Mouse (Mus musculus) hindbrain, embryonic 14.5 days (tissue): Measurements from ENCODE around the gene Phrf1. TPM values are rescaled to one million over a fixed set of nuclear protein-coding genes. Genes with fewer than 3 reads are reported as not detected.

Experiments used
- ATAC-seq: fragments of 200-750 bp; cut with Nextera tagmentation; 2 replicates; pipeline ENCODE4 v1.8.0; 2017; ENCODE audit warnings: moderate number of reproducible peaks, mild to moderate bottlenecking, moderate TSS enrichment, moderate library complexity; ENCODE audit not compliant: low FRiP score
- DNase-seq: peaks from one replicate; pipeline ENCODE4 v3.0.0-alpha.2; 2015; ENCODE audit warnings: low spot score
- H3K27ac ChIP-seq: fragments of 300-500 bp; sonication (generic); 2 replicates; pipeline ENCODE4 v1.5.1; 2014; ENCODE audit warnings: mild to moderate bottlenecking, moderate library complexity
- H3K27me3 ChIP-seq: fragments of 300-500 bp; sonication (generic); 2 replicates; pipeline ENCODE4 v1.6.1; 2014; ENCODE audit warnings: mild to moderate bottlenecking, low read length, mixed read lengths; ENCODE audit not compliant: control insufficient read depth, insufficient read depth
- H3K36me3 ChIP-seq: fragments of 300-500 bp; sonication (generic); replicated peaks from 2 replicates; pipeline ENCODE4 v1.6.1; 2014; ENCODE audit not compliant: control insufficient read depth, insufficient read depth
- H3K4me1 ChIP-seq: fragments of 300-500 bp; sonication (generic); replicated peaks from 2 replicates; pipeline ENCODE4 v1.6.1; 2014; ENCODE audit warnings: antibody characterized with exemption, low read length, mixed read lengths; ENCODE audit not compliant: control insufficient read depth, insufficient read depth
- H3K4me2 ChIP-seq: fragments of 300-500 bp; sonication (generic); replicated peaks from 2 replicates; pipeline ENCODE4 v1.6.1; 2014; ENCODE audit warnings: mild to moderate bottlenecking, moderate library complexity
- H3K4me3 ChIP-seq: fragments of 300-500 bp; sonication (generic); replicated peaks from 2 replicates; pipeline ENCODE4 v1.5.1; 2014; ENCODE audit warnings: mild to moderate bottlenecking, low read length
- H3K9ac ChIP-seq: fragments of 300-500 bp; sonication (generic); 2 replicates; pipeline ENCODE4 v1.6.1; 2014
- H3K9me3 ChIP-seq: fragments of 300-500 bp; sonication (generic); 2 replicates; pipeline ENCODE4 v1.6.1; 2016; ENCODE audit warnings: low read length; ENCODE audit not compliant: control insufficient read depth
- WGBS: fragments of 180-500 bp; shearing (Covaris S2); extraction: QIAGEN DNeasy Blood & Tissue Kit; methylation state at CpG from one replicate; pipeline ENCODE4 v1.1.7; 2014; 5-methylcytosine and 5-hydroxymethylcytosine counted together
- polyA plus RNA-seq: library from polyadenylated mRNA; unstranded; fragments of >200 nt; fragmentation: Nextera tagmentation; extraction: Ambion mirVana; gene quantifications from 2 replicates; pipeline ENCODE4 v1.2.1, GENCODE M21; 2014

The Phrf1 gene
- polyA plus RNA-seq = 61.8 and 63.5 TPM in 2 replicates

DNA sequence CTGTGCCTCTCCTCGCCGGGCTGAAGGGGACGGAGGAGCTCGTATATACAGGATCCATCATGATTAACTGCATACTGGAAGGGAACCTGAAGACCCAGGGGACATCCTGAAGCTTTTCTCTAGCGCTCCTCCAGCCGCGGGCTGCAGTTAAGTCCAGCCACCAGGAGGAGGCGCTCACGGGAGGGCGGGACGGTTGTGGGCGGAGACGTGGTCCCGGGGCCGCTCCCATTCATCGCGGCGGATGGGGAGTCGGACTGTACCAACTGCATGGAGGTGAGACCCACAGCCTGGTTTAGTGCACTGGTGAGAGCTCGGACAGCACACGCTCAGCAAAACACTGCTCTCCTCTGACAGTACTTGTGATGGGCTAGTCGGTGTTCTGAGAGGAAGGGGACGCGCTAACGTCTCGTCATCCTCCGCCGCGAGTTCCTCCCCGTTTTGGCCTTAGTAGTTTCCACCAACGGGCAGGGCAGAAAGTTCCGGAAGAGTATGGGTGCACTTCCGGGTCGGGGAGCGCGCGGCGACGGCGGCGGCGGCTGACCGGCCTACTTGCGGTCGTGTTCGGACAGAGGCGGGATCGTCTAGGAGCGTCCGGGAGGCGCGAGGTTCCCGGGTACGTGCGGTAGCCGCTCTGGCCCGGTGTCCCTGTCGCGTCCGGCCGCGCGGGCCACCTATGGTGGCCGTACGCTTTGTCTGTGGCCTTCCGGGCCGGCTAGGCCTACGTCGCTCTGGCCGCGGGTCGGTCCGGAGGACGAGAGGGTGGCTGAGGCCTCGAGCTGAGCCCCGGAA, at the start of gene Phrf1:
Phrf1 (plus strand) TSS at position 506 of the 789 bp plus-strand sequence.
- peaks cover 14% of the 10 kb centered on the region for H3K4me1 ChIP-seq
- peak within 1 kb of the TSS; percentile 98 for H3K9ac ChIP-seq
- DNase-seq (peak; percentile 95), ATAC-seq (peak; percentile 93)
- whole genome bisulfite sequencing = under 1% methylated on average over 76 of the region's 76 CpGs
- peak within 1 kb of the TSS; percentile 98 for H3K4me2 ChIP-seq
- no peaks in the 10 kb centered on the region for H3K9me3 ChIP-seq
- H3K27me3 ChIP-seq = no peaks in the 10 kb centered on the region
- H3K36me3 ChIP-seq = peaks cover 32% of the 10 kb centered on the region
- peak within 1 kb of the TSS; percentile 96 for H3K27ac ChIP-seq
- H3K4me3 ChIP-seq = peak within 1 kb of the TSS; percentile 100

DNA sequence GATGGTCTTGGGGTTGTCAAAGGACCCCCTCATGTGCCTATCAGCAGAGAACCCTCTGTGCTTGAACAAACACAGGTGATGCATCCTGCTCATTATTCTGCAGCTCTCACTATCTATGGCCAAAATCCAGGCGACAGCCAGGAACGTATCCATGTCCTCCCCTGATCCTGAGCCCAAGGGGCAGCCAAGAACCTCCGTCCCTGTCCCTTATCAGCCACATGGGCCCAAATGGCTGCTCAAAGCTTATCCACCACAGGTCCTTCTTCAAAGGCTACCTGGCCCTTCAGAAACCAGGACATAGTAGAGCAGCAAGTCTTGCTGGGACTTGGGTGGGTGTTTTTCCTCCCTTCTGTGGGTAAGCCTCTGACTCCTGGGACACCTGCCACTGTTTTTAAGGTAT, 40.4 kb upstream of the Phrf1 start:
- H3K4me2 ChIP-seq = no peak overlapping the region
- 88% methylated on average over 3 of the region's 3 CpGs for WGBS
- no peak for ATAC-seq
- no peaks in the 10 kb centered on the region for H3K27me3 ChIP-seq
- peaks cover 10% of the 10 kb centered on the region for H3K4me1 ChIP-seq
- H3K36me3 ChIP-seq = peaks cover 36% of the 10 kb centered on the region
- DNase-seq = no peak
- H3K9ac ChIP-seq = no peak overlapping the region
- no peak overlapping the region for H3K4me3 ChIP-seq
- no peak overlapping the region for H3K27ac ChIP-seq
- H3K9me3 ChIP-seq = no peaks in the 10 kb centered on the region

DNA sequence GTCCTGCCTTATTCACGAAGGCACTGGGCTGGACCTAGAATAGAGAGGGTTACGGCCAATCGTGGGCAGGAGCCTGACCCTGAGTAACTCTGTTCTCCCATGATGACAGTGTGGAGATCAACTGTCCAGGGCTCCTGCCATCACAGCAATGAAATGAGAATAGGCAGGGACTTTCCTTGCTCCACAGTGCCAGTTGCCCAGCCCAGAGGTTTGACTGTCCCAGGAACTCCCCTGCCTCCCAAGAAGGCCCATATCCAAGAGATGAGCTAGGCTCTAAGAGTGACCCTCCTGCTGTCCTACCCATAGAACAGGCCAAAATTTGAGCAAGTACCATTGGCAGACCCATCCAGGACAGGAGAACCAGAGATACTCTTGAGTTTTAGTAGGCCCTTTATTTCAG, 39.9 kb upstream of the Phrf1 start:
- H3K9ac ChIP-seq = no peak overlapping the region
- H3K27ac ChIP-seq = no peak overlapping the region
- H3K4me2 ChIP-seq = no peak overlapping the region
- H3K36me3 ChIP-seq = peaks cover 36% of the 10 kb centered on the region
- H3K9me3 ChIP-seq = no peaks in the 10 kb centered on the region
- H3K27me3 ChIP-seq = no peaks in the 10 kb centered on the region
- DNase-seq (no peak), ATAC-seq (no peak)
- no peak overlapping the region for H3K4me3 ChIP-seq
- H3K4me1 ChIP-seq = peaks cover 11% of the 10 kb centered on the region
- 91% methylated on average over 3 of the region's 3 CpGs for WGBS

DNA sequence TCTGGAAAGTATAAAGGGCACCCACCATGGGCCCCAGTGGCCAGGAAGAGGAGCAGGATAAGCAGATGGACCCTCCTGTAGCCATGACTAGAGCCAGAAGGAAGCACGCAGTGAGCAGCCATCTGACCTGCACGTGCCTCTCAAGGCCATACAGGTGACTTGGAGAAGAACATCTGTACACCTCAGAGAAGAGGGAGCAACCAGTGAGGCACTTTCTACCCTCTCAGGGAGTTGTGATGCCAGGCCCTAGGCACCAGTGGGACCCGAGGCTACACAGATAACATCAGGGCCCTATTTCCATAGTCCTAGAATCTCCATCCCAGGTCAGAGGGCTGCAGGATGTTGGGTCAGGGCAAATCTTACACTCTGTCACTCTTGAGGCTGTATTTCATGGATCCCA, 38.4 kb upstream of the Phrf1 start:
- H3K9me3 ChIP-seq = no peaks in the 10 kb centered on the region
- no peak overlapping the region for H3K27ac ChIP-seq
- H3K4me1 ChIP-seq = peaks cover 17% of the 10 kb centered on the region
- ATAC-seq (no peak), DNase-seq (no peak)
- no peak overlapping the region for H3K4me3 ChIP-seq
- no peaks in the 10 kb centered on the region for H3K27me3 ChIP-seq
- H3K36me3 ChIP-seq = peaks cover 36% of the 10 kb centered on the region
- no peak overlapping the region for H3K9ac ChIP-seq
- 97% methylated on average over 3 of the region's 3 CpGs for WGBS
- H3K4me2 ChIP-seq = no peak overlapping the region

DNA sequence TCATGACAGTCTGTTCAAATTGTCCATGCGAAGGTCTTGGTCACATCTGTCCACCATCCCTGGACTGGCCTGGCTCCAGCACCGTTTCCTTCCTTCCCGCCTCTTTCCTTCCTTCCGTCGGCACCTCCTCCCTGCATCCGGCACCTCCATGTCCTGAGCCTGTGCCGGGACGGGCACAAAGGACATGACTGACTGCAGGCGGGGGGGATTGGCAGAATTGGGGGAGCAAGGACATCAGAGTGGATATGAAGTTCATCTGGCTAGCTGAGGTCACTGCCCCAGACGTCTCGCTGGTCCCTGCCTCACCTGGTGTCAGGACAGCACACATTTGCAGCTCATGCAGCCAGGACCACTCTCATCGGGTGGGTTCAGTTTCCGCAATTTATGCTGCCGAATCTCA, 37.5 kb upstream of the Phrf1 start:
- Histone ChIP-seq H3K36me3 (peaks cover 36% of the 10 kb centered on the region), H3K9me3 (no peaks in the 10 kb centered on the region), H3K27me3 (no peaks in the 10 kb centered on the region), H3K4me1 (peaks cover 21% of the 10 kb centered on the region), H3K9ac (no peak overlapping the region), H3K27ac (no peak overlapping the region), H3K4me3 (no peak overlapping the region), H3K4me2 (no peak overlapping the region)
- WGBS = 88% methylated on average over 13 of the region's 14 CpGs
- ATAC-seq (no peak), DNase-seq (no peak)

DNA sequence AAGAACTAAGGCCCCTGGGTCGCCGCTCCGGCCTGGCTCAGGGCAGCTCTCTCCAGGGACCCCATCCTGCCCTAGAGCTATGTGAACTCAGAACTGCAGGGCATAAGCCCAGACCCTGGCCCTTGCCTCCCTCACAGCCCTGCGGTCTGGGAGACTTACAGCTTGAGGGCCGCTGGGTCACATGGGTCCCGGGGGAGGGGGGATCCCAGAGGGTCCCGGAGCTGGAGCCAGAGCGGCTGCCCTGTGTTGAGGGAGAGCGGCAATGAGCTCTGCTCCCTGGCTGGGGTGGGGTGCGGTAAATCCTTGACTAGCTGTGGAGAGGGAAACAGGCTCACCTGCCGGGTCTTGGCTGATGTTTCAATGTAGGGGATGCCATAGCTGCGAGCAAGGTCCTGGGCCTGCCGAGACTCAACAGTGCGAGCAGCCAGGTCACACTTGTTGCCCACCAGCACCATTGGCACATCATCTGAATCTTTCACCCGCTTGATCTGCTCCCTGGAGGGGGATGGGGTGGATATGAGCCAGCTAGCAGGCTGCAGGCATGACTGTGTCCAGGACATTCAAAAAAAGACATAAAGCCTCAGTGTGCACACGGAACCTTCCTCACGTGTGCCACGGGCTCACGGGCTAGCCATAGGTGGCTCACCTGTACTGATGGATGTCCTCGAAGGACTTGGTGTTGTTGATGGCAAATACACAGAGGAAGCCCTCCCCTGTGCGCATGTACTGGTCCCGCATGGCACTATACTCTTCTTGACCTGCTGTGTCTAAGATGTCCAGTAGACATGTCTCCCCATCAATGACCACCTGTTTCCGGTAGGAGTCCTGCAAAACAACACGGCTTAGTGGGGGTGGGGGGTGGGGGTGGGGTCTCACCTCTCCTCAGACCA, 36.5 kb upstream of the Phrf1 start:
- H3K4me1 ChIP-seq = peaks cover 21% of the 10 kb centered on the region
- no peaks in the 10 kb centered on the region for H3K9me3 ChIP-seq
- DNase-seq (no peak), ATAC-seq (no peak)
- peak overlapping the region; percentile 96 for H3K4me2 ChIP-seq
- no peaks in the 10 kb centered on the region for H3K27me3 ChIP-seq
- no peak overlapping the region for H3K9ac ChIP-seq
- no peak overlapping the region for H3K27ac ChIP-seq
- H3K36me3 ChIP-seq = peaks cover 36% of the 10 kb centered on the region
- 93% methylated on average over 24 of the region's 24 CpGs for WGBS
- H3K4me3 ChIP-seq = peak overlapping the region; percentile 97

DNA sequence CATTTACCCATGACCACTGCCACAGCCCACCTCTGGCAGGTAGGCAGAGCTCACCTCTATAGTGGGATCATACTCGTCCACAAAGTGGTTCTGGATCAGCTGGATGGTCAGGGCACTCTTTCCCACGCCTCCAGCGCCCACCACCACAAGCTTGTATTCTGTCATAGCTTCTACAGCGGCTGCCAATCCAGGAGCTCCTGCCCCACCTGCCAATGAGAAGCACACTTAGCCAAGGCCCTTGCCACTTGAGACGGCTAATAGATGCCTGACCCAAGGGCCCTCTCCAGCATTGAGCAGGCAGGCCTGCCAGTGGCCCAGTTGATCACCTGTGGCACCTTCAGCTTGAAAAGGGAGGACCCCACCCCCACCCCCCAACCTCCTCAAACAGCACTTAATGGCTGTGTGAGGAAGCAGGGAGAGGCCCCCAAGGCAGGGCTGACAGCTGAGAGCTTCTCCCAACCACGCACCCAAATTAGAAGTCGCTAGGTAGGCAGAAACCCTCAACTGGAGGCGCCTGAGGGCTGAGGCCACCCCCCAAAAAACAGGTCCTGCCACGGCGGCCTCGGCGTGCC, 35.7 kb upstream of the Phrf1 start:
- ATAC-seq = no peak
- H3K36me3 ChIP-seq = peaks cover 36% of the 10 kb centered on the region
- peak overlapping the region; percentile 96 for H3K4me2 ChIP-seq
- peak overlapping the region; percentile 97 for H3K9ac ChIP-seq
- H3K4me3 ChIP-seq = peak overlapping the region; percentile 97
- no peaks in the 10 kb centered on the region for H3K9me3 ChIP-seq
- H3K27ac ChIP-seq = peak overlapping the region; percentile 82; the same call in 1 of the 2 replicates
- no peak for DNase-seq
- WGBS = 34% methylated on average over 12 of the region's 12 CpGs
- no peaks in the 10 kb centered on the region for H3K27me3 ChIP-seq
- peaks cover 21% of the 10 kb centered on the region for H3K4me1 ChIP-seq

DNA sequence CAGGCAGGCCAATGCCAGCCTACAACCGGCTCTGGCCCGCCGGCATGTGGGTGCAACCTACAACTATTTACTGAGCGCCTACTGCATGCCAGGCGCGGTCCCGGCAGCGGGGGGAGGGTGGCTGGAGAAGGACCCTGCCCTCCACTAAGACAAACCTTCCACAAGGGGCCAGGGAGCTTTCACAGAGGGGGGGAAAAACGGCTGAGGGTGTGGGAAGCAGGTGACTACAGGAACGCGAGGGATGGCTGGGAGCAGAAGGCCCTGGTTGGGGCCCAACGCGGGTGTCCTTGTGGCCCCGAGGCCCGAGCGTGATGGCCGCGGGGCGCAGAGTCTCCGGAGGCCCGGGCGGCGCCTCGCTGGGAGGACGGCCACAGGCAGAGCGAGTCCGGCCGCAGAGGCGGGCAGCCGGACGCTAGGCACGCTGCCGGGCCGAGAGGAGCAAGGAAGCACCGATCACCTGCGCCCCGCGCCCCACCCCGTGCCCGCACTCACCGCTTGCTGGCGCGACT, 35.2 kb upstream of the Phrf1 start:
- peak; percentile 24 for DNase-seq
- WGBS = 0% methylated on average over 33 of the region's 43 CpGs

DNA sequence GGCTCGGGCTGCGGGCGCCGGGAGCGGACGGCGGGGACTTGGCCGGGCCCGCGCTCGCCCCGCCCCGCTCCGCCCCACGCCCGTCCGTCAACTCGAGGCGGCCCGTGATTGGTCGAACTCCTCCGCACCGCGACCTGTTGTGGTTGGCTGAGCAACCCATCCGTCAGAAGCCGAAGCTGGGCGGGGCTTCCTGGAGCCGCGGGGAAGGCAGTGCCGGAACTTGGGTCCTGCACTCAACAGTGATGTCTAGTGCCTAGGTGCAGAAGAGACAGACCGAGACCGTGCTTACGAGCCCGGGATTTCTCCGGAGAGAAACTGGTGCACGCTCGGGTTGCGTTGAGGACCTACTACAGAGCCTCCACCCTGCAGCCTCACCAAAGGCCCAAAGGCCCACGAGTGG, 34.6 kb upstream of the Phrf1 start, which contains the start of the genes Hras and Lrrc56:
Hras (minus strand) TSS at position 58 of the 400 bp plus-strand sequence.
Lrrc56 (plus strand) TSS at position 210 of the 400 bp plus-strand sequence.
- peaks cover 34% of the 10 kb centered on the region for H3K36me3 ChIP-seq
- WGBS = under 1% methylated on average over 30 of the region's 39 CpGs
- DNase-seq (peak; percentile 98), ATAC-seq (peak; percentile 95)
- H3K27ac ChIP-seq = peak within 1 kb of the TSS; percentile 82
- no peaks in the 10 kb centered on the region for H3K9me3 ChIP-seq
- H3K9ac ChIP-seq = peak within 1 kb of the TSS; percentile 97
- no peaks in the 10 kb centered on the region for H3K27me3 ChIP-seq
- H3K4me2 ChIP-seq = peak within 1 kb of the TSS; percentile 97
- peaks cover 21% of the 10 kb centered on the region for H3K4me1 ChIP-seq
- peak within 1 kb of the TSS; percentile 97 for H3K4me3 ChIP-seq

More for the DNA sequence above, 35.2 kb upstream of the Phrf1 start:
- peak overlapping the region; percentile 82 for H3K27ac ChIP-seq
- H3K27me3 ChIP-seq = no peaks in the 10 kb centered on the region
- ATAC-seq = no peak
- H3K4me3 ChIP-seq = peak overlapping the region; percentile 97
- no peaks in the 10 kb centered on the region for H3K9me3 ChIP-seq
- H3K36me3 ChIP-seq = peaks cover 36% of the 10 kb centered on the region
- H3K4me2 ChIP-seq = peak overlapping the region; percentile 96
- peak overlapping the region; percentile 97 for H3K9ac ChIP-seq
- H3K4me1 ChIP-seq = peaks cover 21% of the 10 kb centered on the region
